Mouse (Mus musculus) midbrain, embryonic 14.5 days (tissue): ENCODE measurements around the gene Bcl2a1b. TPM values are rescaled to one million over a fixed set of nuclear protein-coding genes. Genes with fewer than 3 reads are reported as not detected.

Experiments used
- polyA plus RNA-seq: library from polyadenylated mRNA; unstranded; fragments of >200 nt; fragmentation: Nextera tagmentation; extraction: Ambion mirVana; gene quantifications from 2 replicates; pipeline ENCODE4 v1.2.1, GENCODE M21; 2014

Bcl2a1b gene
- polyA plus RNA-seq, 1 experiment from 2014 or later: 1.9 TPM

Other genes starting within 250 kb of the Bcl2a1b start
- gene Bcl2a1a, start 242.3 kb upstream of the Bcl2a1b start, polyA plus RNA-seq: not detected in 2 replicates
- not detected in 2 replicates for gene Trim43b, start 106.4 kb upstream of the Bcl2a1b start, polyA plus RNA-seq
- gene Gm29094, start 170 bp downstream of the Bcl2a1b start, polyA plus RNA-seq: 0.43 and 0.76 TPM in 2 replicates
- 10.4 and 15.5 TPM in 2 replicates for gene Mthfs, start 11.5 kb downstream of the Bcl2a1b start, polyA plus RNA-seq